Mouse (Mus musculus) neural tube, embryonic 11.5 days (tissue): ENCODE measurements around the gene Kcnh2. TPM values are rescaled to one million over a fixed set of nuclear protein-coding genes. Genes with fewer than 3 reads are reported as not detected.

Experiments used
- ATAC-seq: fragments of 200-750 bp; cut with Nextera tagmentation; 2 replicates; pipeline ENCODE4 v1.8.0; 2017; ENCODE audit warnings: moderate number of reproducible peaks, mild to moderate bottlenecking, moderate TSS enrichment, moderate library complexity; ENCODE audit not compliant: insufficient read depth, low FRiP score, low TSS enrichment
- DNase-seq: peaks from one replicate; pipeline ENCODE4 v3.0.0-alpha.2; 2015; ENCODE audit warnings: low spot score
- H3K27ac ChIP-seq: fragments of 300-500 bp; sonication (generic); 2 replicates; pipeline ENCODE4 v1.5.1; 2014; ENCODE audit warnings: low read depth, mild to moderate bottlenecking, low read length
- H3K27me3 ChIP-seq: fragments of 300-500 bp; sonication (generic); 2 replicates; pipeline ENCODE4 v1.6.1; 2014; ENCODE audit warnings: mild to moderate bottlenecking, low read length, mixed read lengths; ENCODE audit not compliant: control insufficient read depth, insufficient read depth
- H3K36me3 ChIP-seq: fragments of 300-500 bp; sonication (generic); 2 replicates; pipeline ENCODE4 v1.6.1; 2014; ENCODE audit warnings: mild to moderate bottlenecking, low read length, moderate library complexity, mixed read lengths; ENCODE audit not compliant: control insufficient read depth, insufficient read depth
- H3K4me1 ChIP-seq: fragments of 300-500 bp; sonication (generic); 2 replicates; pipeline ENCODE4 v1.6.1; 2014; ENCODE audit warnings: low read length, mixed read lengths; ENCODE audit not compliant: control insufficient read depth, insufficient read depth
- H3K4me2 ChIP-seq: fragments of 300-500 bp; sonication (generic); 2 replicates; pipeline ENCODE4 v1.6.1; 2014; ENCODE audit warnings: low read depth, mild to moderate bottlenecking, moderate library complexity
- H3K4me3 ChIP-seq: fragments of 300-500 bp; sonication (generic); 2 replicates; pipeline ENCODE4 v1.5.1; 2014; ENCODE audit warnings: low read depth, low read length
- H3K9ac ChIP-seq: fragments of 300-500 bp; sonication (generic); 2 replicates; pipeline ENCODE4 v1.6.1; 2014; ENCODE audit warnings: mild to moderate bottlenecking, low read length
- H3K9me3 ChIP-seq: fragments of 300-500 bp; sonication (generic); 2 replicates; pipeline ENCODE4 v1.6.1; 2016; ENCODE audit warnings: low read length; ENCODE audit not compliant: control insufficient read depth
- WGBS: fragments of 180-500 bp; shearing (Covaris S2); extraction: QIAGEN DNeasy Blood & Tissue Kit; methylation state at CpG from one replicate; pipeline ENCODE4 v1.1.7; 2014; 5-methylcytosine and 5-hydroxymethylcytosine counted together
- polyA plus RNA-seq: library from polyadenylated mRNA; unstranded; fragments of >200 nt; fragmentation: Nextera tagmentation; extraction: Ambion mirVana; gene quantifications from 2 replicates; pipeline ENCODE4 v1.2.1, GENCODE M21; 2014

The Kcnh2 gene
- polyA plus RNA-seq, 1 experiment from 2014 or later, result 16.5 TPM

GRCm38 (mm10) chr5:24389658-24390020, 38.2 kb upstream of the Kcnh2 start:
- 86% methylated on average over 4 of the region's 4 CpGs for WGBS
- Histone ChIP-seq H3K4me3 (no peak overlapping the region), H3K9me3 (no peaks in the 10 kb centered on the region), H3K4me2 (no peak overlapping the region), H3K36me3 (no peaks in the 10 kb centered on the region), H3K9ac (no peak overlapping the region), H3K27ac (no peak overlapping the region), H3K4me1 (peaks cover 17% of the 10 kb centered on the region), H3K27me3 (peaks cover 29% of the 10 kb centered on the region)
- no peak for DNase-seq
- no peak for ATAC-seq

- Histone ChIP-seq H3K27me3 (peaks cover 29% of the 10 kb centered on the region), H3K4me2 (no peak overlapping the region), H3K4me3 (no peak overlapping the region), H3K9me3 (no peaks in the 10 kb centered on the region), H3K4me1 (peaks cover 17% of the 10 kb centered on the region), H3K9ac (no peak overlapping the region), H3K36me3 (no peaks in the 10 kb centered on the region), H3K27ac (no peak overlapping the region)
- peak; percentile 36 for DNase-seq
- no peak for ATAC-seq
- 48% methylated on average over 6 of the region's 7 CpGs for WGBS
These were observed 37.7 kb upstream of the Kcnh2 start for GRCm38 (mm10) chr5:24389011-24389657.

- Histone ChIP-seq H3K4me1 (peaks cover 19% of the 10 kb centered on the region), H3K4me3 (peak overlapping the region; percentile 42), H3K9ac (peak overlapping the region; percentile 53), H3K4me2 (peak overlapping the region; percentile 82), H3K27me3 (peaks cover 29% of the 10 kb centered on the region), H3K27ac (no peak overlapping the region), H3K9me3 (no peaks in the 10 kb centered on the region), H3K36me3 (no peaks in the 10 kb centered on the region)
- ATAC-seq, result no peak
- WGBS, result 28% methylated on average over 25 of the region's 26 CpGs
- DNase-seq, result no peak
These were observed 37.0 kb upstream of the Kcnh2 start for GRCm38 (mm10) chr5:24388246-24388915.

- 1% methylated on average over 73 of the region's 73 CpGs for WGBS
- H3K27ac ChIP-seq, result no peak overlapping the region
- DNase-seq, result peak; percentile 65
- peaks cover 19% of the 10 kb centered on the region for H3K4me1 ChIP-seq
- no peaks in the 10 kb centered on the region for H3K9me3 ChIP-seq
- H3K36me3 ChIP-seq, result no peaks in the 10 kb centered on the region
- peak overlapping the region; percentile 82 for H3K4me2 ChIP-seq
- H3K27me3 ChIP-seq, result peaks cover 29% of the 10 kb centered on the region
- H3K4me3 ChIP-seq, result peak overlapping the region; percentile 42
- H3K9ac ChIP-seq, result peak overlapping the region; percentile 53
- ATAC-seq, result peak; percentile 48; the same call in 1 of the 2 replicates
These were observed 36.1 kb upstream of the Kcnh2 start for GRCm38 (mm10) chr5:24387264-24388241.

- 82% methylated on average over 10 of the region's 10 CpGs for WGBS
- peaks cover 19% of the 10 kb centered on the region for H3K4me1 ChIP-seq
- H3K4me3 ChIP-seq, result no peak overlapping the region
- H3K9ac ChIP-seq, result no peak overlapping the region
- no peaks in the 10 kb centered on the region for H3K9me3 ChIP-seq
- H3K27me3 ChIP-seq, result peaks cover 29% of the 10 kb centered on the region
- DNase-seq (no peak), ATAC-seq (no peak)
- H3K4me2 ChIP-seq, result no peak overlapping the region
- no peak overlapping the region for H3K27ac ChIP-seq
- H3K36me3 ChIP-seq, result no peaks in the 10 kb centered on the region
These were observed 34.6 kb upstream of the Kcnh2 start for GRCm38 (mm10) chr5:24385887-24386550.

- no peak for ATAC-seq
- no peak overlapping the region for H3K4me3 ChIP-seq
These were observed 34.0 kb upstream of the Kcnh2 start for GRCm38 (mm10) chr5:24385374-24385773.

GRCm38 (mm10) chr5:24384407-24384806, 33.0 kb upstream of the Kcnh2 start:
- H3K4me2 ChIP-seq, result no peak overlapping the region
- no peak overlapping the region for H3K27ac ChIP-seq
- no peak overlapping the region for H3K4me3 ChIP-seq
- ATAC-seq (no peak), DNase-seq (no peak)
- 69% methylated on average over 6 of the region's 6 CpGs for WGBS
- peaks cover 29% of the 10 kb centered on the region for H3K27me3 ChIP-seq
- peaks cover 17% of the 10 kb centered on the region for H3K4me1 ChIP-seq
- H3K9me3 ChIP-seq, result no peaks in the 10 kb centered on the region
- no peaks in the 10 kb centered on the region for H3K36me3 ChIP-seq
- H3K9ac ChIP-seq, result no peak overlapping the region

More at GRCm38 (mm10) chr5:24385374-24385773, 34.0 kb upstream of the Kcnh2 start:
- no peak overlapping the region for H3K4me2 ChIP-seq
- H3K4me1 ChIP-seq, result peaks cover 19% of the 10 kb centered on the region
- peaks cover 29% of the 10 kb centered on the region for H3K27me3 ChIP-seq
- no peak overlapping the region for H3K9ac ChIP-seq
- no peak for DNase-seq
- H3K36me3 ChIP-seq, result no peaks in the 10 kb centered on the region
- H3K27ac ChIP-seq, result no peak overlapping the region
- WGBS, result 83% methylated on average over 5 of the region's 5 CpGs
- no peaks in the 10 kb centered on the region for H3K9me3 ChIP-seq
